Mouse (Mus musculus) midbrain, embryonic 14.5 days (tissue): ENCODE results near the gene 1520401A03Rik. TPM values are rescaled to one million over a fixed set of nuclear protein-coding genes. Genes with fewer than 3 reads are reported as not detected.

Source experiments
- ATAC-seq: fragments of 200-750 bp; cut with Nextera tagmentation; 2 replicates; pipeline ENCODE4 v1.8.0; 2017; ENCODE audit warnings: moderate number of reproducible peaks, moderate library complexity; ENCODE audit not compliant: low FRiP score, low TSS enrichment
- DNase-seq: peaks from one replicate; pipeline ENCODE4 v3.0.0-alpha.2; 2015
- H3K27ac ChIP-seq: fragments of 300-500 bp; sonication (generic); replicated peaks from 2 replicates; pipeline ENCODE4 v1.5.1; 2014; ENCODE audit warnings: mild to moderate bottlenecking, low read depth, low read length, moderate library complexity
- H3K27me3 ChIP-seq: fragments of 300-500 bp; sonication (generic); 2 replicates; pipeline ENCODE4 v1.6.1; 2014; ENCODE audit warnings: low read length, control low read depth, mixed read lengths; ENCODE audit not compliant: control insufficient read depth, insufficient read depth
- H3K36me3 ChIP-seq: fragments of 300-500 bp; sonication (generic); 2 replicates; pipeline ENCODE4 v1.6.1; 2014; ENCODE audit warnings: low read length, control low read depth; ENCODE audit not compliant: control insufficient read depth, insufficient read depth
- H3K4me1 ChIP-seq: fragments of 300-500 bp; sonication (generic); 2 replicates; pipeline ENCODE4 v1.6.1; 2014; ENCODE audit warnings: mild to moderate bottlenecking, antibody characterized with exemption, low read length, control low read depth; ENCODE audit not compliant: control insufficient read depth, insufficient read depth
- H3K4me2 ChIP-seq: fragments of 300-500 bp; sonication (generic); 2 replicates; pipeline ENCODE4 v1.6.1; 2014; ENCODE audit warnings: mild to moderate bottlenecking, low read length, moderate library complexity
- H3K4me3 ChIP-seq: fragments of 300-500 bp; sonication (generic); replicated peaks from 2 replicates; pipeline ENCODE4 v1.5.1; 2014; ENCODE audit warnings: low read depth, low read length
- H3K9ac ChIP-seq: fragments of 300-500 bp; sonication (generic); replicated peaks from 2 replicates; pipeline ENCODE4 v1.6.1; 2014; ENCODE audit warnings: mild to moderate bottlenecking, low read length, moderate library complexity
- H3K9me3 ChIP-seq: fragments of 300-500 bp; sonication (generic); 2 replicates; pipeline ENCODE4 v1.6.1; 2016; ENCODE audit warnings: low read length, control low read depth, mixed read lengths; ENCODE audit not compliant: control insufficient read depth
- WGBS: fragments of 180-500 bp; shearing (Covaris S2); extraction: QIAGEN DNeasy Blood & Tissue Kit; methylation state at CpG from one replicate; pipeline ENCODE4 v1.1.7; 2014; 5-methylcytosine and 5-hydroxymethylcytosine counted together
- polyA plus RNA-seq: library from polyadenylated mRNA; unstranded; fragments of >200 nt; fragmentation: Nextera tagmentation; extraction: Ambion mirVana; gene quantifications from 2 replicates; pipeline ENCODE4 v1.2.1, GENCODE M21; 2014

Gene 1520401A03Rik
- polyA plus RNA-seq, 1 experiment from 2014 or later = not detected

DNA sequence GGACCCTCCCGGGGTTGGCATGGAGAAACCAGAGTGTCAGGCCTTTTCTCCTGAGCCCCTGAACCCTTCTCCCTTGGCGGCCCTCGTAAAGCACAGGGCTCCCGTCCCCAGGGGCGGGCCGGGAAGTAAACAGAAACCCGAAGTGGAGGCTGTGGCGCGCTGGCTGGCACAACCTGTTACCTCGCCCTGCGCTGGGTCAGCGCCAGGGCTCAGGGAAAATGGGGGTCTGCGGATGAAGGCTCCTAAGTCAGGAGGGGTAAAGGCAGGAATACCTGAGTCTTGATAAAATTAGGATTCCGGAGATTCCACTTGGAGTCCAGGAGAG, 61.7 kb downstream of the 1520401A03Rik start:
- DNase-seq (no peak), ATAC-seq (no peak)
- H3K9me3 ChIP-seq = no peaks in the 10 kb centered on the region
- H3K9ac ChIP-seq = no peak overlapping the region
- no peaks in the 10 kb centered on the region for H3K36me3 ChIP-seq
- no peak overlapping the region for H3K4me3 ChIP-seq
- 6% methylated on average over 13 of the region's 14 CpGs for WGBS
- no peak overlapping the region for H3K27ac ChIP-seq
- no peak overlapping the region for H3K4me2 ChIP-seq
- no peaks in the 10 kb centered on the region for H3K4me1 ChIP-seq
- H3K27me3 ChIP-seq = peaks cover 27% of the 10 kb centered on the region

DNA sequence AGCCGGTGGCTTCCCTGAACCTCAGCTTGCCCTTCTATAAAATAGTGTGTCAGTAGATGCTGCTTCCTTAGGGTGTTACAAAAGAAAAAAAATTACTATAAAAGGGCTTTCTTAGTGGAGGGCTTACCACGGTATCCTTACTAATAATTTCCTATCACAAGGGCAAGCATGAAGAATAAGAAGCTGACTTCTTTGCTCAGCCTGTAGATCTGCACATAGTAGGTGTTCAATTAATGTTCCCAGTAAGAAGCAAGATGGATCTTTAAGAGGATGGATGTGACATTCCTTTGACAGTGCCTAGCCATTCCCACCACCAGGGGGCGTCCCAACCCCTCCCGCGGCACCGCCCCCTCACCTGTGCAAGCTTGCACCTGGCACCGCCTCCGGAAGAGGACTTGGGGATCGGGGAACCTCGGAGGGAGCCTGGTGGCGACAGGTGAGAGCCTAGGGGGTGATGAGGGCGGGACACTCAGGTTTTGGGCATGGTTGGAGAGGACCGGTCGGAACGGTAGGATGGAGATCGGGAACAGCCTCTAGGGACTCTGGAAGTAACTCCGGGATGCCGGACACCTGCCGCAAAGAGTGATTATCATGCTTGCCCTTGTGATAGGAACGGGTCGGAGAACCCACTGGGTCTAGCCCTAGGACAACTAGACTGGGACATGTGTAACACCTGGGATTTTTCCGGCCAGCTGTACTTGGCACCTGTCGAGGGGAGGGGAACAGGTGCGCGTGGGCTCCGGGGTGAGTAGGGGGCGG, 62.3 kb downstream of the 1520401A03Rik start, which contains the start of gene Bicdl2:
Gene Bicdl2 (plus strand): TSS at position 390 of the 759 bp plus-strand sequence.
- ATAC-seq = no peak
- no peak within 1 kb of the TSS for H3K4me3 ChIP-seq
- H3K9me3 ChIP-seq = no peaks in the 10 kb centered on the region
- H3K4me2 ChIP-seq = no peak within 1 kb of the TSS
- no peak within 1 kb of the TSS for H3K27ac ChIP-seq
- WGBS = 7% methylated on average over 27 of the region's 27 CpGs
- H3K27me3 ChIP-seq = peaks cover 27% of the 10 kb centered on the region
- no peaks in the 10 kb centered on the region for H3K4me1 ChIP-seq
- H3K9ac ChIP-seq = no peak within 1 kb of the TSS
- no peaks in the 10 kb centered on the region for H3K36me3 ChIP-seq
- no peak for DNase-seq

DNA sequence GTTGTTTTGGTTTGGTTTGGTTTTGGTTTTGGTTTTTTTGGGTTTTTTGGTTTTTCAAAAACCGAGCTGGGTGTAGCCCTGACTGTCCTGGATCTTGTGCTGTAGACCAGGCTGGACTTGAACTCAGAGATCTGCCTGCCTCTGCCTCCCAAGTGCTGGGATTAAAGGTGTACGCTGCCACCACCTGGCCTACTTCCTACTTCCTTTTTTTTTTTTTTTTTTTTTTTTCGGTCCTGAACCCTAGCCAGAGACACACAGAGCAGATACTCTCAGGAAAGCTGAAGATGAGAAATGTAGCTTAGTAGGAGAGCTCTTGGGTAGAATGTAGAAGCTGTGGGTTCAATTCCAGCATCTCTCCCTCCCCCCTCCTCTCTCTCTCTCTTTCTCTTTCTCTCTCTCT, 64.1 kb downstream of the 1520401A03Rik start:
- ATAC-seq = no peak
- no peak overlapping the region for H3K4me3 ChIP-seq
- no peak overlapping the region for H3K27ac ChIP-seq
- no peak overlapping the region for H3K4me2 ChIP-seq
- H3K4me1 ChIP-seq = no peaks in the 10 kb centered on the region
- H3K36me3 ChIP-seq = no peaks in the 10 kb centered on the region
- 87% methylated on average over 3 of the region's 3 CpGs for WGBS
- no peak for DNase-seq
- H3K9me3 ChIP-seq = no peaks in the 10 kb centered on the region
- H3K9ac ChIP-seq = no peak overlapping the region
- H3K27me3 ChIP-seq = peaks cover 27% of the 10 kb centered on the region

Other genes with a start within 250 kb of the 1520401A03Rik start
- not detected in 2 replicates for gene Vmn2r117, start 243.1 kb downstream of the 1520401A03Rik start, polyA plus RNA-seq
- 16.8 and 19.1 TPM in 2 replicates for gene Zfp213, start 158.5 kb downstream of the 1520401A03Rik start, polyA plus RNA-seq
- 24.8 and 31.4 TPM in 2 replicates for gene Zfp13, start 123.3 kb downstream of the 1520401A03Rik start, polyA plus RNA-seq
- not detected in 2 replicates for gene Zscan10, start 121.9 kb downstream of the 1520401A03Rik start, polyA plus RNA-seq
- 0.38 and 1.1 TPM in 2 replicates for gene Mmp25, start 77.5 kb downstream of the 1520401A03Rik start, polyA plus RNA-seq
- gene Bicdl2, start 62.3 kb downstream of the 1520401A03Rik start, polyA plus RNA-seq = 0.26 TPM in 1 of 2 replicates, not detected in the other
- gene Hcfc1r1, start 49.2 kb downstream of the 1520401A03Rik start, polyA plus RNA-seq = 110 and 150 TPM in 2 replicates
- 43.9 and 44.9 TPM in 2 replicates for gene Thoc6, start 48.9 kb downstream of the 1520401A03Rik start, polyA plus RNA-seq
- 1.2 and 1.9 TPM in 2 replicates for gene Tnfrsf12a, start 45.3 kb downstream of the 1520401A03Rik start, polyA plus RNA-seq
- gene Cldn6, start 43.5 kb downstream of the 1520401A03Rik start, polyA plus RNA-seq = not detected in 2 replicates
- gene Cldn9, start 38.8 kb downstream of the 1520401A03Rik start, polyA plus RNA-seq = 0.50 and 0.92 TPM in 2 replicates
- 16.2 and 18.2 TPM in 2 replicates for gene Pkmyt1, start 3.6 kb upstream of the 1520401A03Rik start, polyA plus RNA-seq
- 56.6 and 69.2 TPM in 2 replicates for gene Paqr4, start 18.1 kb upstream of the 1520401A03Rik start, polyA plus RNA-seq
- 0.71 and 0.80 TPM in 2 replicates for gene Kremen2, start 23.1 kb upstream of the 1520401A03Rik start, polyA plus RNA-seq
- 210 and 220 TPM in 2 replicates for gene Flywch1, start 48.8 kb upstream of the 1520401A03Rik start, polyA plus RNA-seq
- gene Flywch2, start 63.3 kb upstream of the 1520401A03Rik start, polyA plus RNA-seq = 70.7 and 95.4 TPM in 2 replicates
- gene Srrm2, start 67.7 kb upstream of the 1520401A03Rik start, polyA plus RNA-seq = 498 and 502 TPM in 2 replicates
- 1,255 and 1,621 TPM in 2 replicates for gene Elob, start 106.4 kb upstream of the 1520401A03Rik start, polyA plus RNA-seq
- 0.41 TPM in 1 of 2 replicates, not detected in the other for gene Prss33, start 113.3 kb upstream of the 1520401A03Rik start, polyA plus RNA-seq
- gene Prss32, start 121.1 kb upstream of the 1520401A03Rik start, polyA plus RNA-seq = not detected in 2 replicates
- gene Prss41, start 121.4 kb upstream of the 1520401A03Rik start, polyA plus RNA-seq = 1.00 and 2.2 TPM in 2 replicates
- gene Prss21, start 145.3 kb upstream of the 1520401A03Rik start, polyA plus RNA-seq = not detected in 2 replicates
- gene Dcpp1, start 158.1 kb upstream of the 1520401A03Rik start, polyA plus RNA-seq = not detected in 2 replicates
- not detected in 2 replicates for gene Dcpp2, start 158.1 kb upstream of the 1520401A03Rik start, polyA plus RNA-seq
- not detected in 2 replicates for gene Dcpp3, start 194.7 kb upstream of the 1520401A03Rik start, polyA plus RNA-seq
- not detected in 2 replicates for gene Sbp, start 218.9 kb upstream of the 1520401A03Rik start, polyA plus RNA-seq
- gene Sbpl, start 232.5 kb upstream of the 1520401A03Rik start, polyA plus RNA-seq = not detected in 2 replicates